Mouse (Mus musculus): Measurements from ENCODE around the gene Pamr1.

The Pamr1 gene

DNA sequence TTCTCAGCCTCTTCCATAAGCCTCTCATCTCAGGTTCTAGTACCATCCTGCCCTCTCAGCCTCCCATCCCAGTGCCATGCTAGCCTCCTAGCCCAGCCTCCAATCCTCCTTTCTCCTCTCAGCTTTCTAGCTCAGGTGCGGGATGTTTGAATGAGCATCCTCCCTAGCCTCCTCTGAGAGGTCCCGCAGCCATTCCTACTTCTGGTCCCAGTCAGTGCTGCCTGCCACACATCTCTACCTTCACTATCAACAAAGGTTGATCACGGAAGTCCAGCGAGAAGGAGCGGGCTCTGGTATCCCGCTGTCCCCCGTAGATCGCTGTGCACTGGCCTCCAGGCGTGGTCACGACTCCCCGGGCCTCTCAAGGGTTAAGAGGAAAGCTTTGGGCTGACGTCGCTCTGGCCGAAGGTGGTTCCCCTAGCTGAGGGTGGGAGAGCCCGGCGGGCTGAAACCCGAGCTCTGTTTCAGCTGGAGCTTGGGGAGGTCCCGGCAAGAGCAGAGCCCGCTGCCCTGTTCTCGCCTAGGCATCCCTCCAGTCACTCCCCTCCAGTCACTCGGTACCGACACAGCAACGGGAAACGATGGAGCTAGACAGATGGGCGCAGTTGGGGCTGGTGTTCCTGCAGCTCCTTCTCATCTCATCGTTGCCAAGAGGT lies at the start of gene Pamr1:
Gene Pamr1, plus strand, starts transcription at position 402 of the 656 bp plus-strand sequence.
- no peak for TF ChIP-seq GATA4 (IDR thresholded peaks at IDR 0.05; ENCODE audit: insufficient replicate concordance, low read length)

DNA sequence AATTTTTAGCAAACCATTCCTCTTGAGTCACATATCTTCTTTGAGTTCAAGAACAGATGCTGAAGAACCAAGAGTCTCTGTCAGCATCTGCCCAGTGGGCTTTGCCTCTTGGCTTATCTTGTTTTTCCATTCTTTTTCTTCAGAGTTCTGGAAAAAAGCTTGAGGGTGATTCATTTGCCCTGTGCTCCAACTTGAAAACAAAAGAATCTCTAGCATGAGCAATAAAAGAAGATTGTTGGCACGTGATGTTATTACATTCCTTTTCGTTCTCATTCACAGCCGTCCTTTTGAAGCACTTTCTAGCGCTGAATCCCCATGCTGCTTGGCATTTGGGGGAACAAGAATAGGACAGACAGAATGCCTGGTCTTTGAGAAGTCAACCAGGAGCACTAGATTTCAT lies 42.2 kb upstream of the Pamr1 start:
- no peak for TF ChIP-seq GATA4 (IDR thresholded peaks at IDR 0.05; ENCODE audit: insufficient replicate concordance, low read length)

DNA sequence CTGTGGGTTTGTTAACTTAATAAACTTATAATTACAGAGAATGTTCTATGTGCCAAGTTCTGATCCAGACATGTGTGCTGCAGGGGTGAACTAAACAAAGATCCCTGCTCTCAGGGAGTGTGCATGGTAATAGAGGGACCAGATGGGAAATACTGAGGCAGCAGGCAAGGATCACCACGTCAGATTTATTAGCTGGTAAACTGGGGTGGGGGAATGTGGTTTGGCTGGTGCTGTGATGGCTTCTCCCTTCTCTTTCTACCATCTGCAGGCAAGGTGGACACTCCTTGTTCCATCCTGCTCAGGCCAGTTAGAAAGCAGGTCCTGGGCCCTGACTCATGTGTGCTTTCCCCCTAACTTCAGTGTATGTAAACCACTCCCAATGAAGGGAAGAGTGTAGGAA lies 41.7 kb upstream of the Pamr1 start:
- TF ChIP-seq GATA4 (IDR thresholded peaks at IDR 0.05; ENCODE audit: insufficient replicate concordance, low read length), result no peak

DNA sequence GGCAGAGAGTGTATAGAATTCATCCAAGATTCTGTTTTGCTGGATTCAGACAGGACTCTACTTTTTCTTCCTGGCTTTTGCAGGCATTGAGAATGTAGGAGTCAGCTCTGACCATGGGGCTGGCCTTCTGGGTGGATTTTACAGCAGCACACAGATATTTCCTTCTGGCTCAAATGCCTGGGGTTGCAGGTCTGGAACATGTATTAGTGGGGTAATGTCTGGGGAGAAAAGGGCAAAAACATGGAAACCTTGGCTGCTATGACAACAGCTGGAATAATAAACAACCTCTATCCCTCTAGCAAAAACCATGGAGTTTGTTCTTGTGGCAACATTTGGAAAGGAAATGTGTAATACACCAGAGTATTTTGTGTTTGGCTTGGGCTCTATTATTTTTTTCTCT lies 29.9 kb upstream of the Pamr1 start:
- no peak for TF ChIP-seq GATA4 (IDR thresholded peaks at IDR 0.05; ENCODE audit: insufficient replicate concordance, low read length)

DNA sequence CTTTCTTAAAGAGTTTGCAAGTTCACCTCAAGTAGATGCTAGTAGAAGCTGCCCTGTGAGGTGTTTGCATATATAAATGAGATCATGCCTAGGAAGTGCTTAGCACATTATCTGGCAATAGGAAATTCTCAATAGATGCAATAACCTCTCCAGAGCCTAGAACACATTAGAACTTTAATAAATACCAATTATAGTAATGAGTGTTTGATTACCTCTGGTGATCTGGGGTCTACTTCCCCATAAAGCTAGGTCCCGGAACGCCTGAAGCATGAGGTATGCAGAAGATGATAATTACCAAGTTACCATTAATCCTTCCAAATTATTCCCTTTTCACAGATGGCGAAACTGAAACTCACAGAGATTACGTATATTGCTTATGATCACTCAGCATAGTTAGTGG lies 22.2 kb upstream of the Pamr1 start:
- no peak for TF ChIP-seq GATA4 (IDR thresholded peaks at IDR 0.05; ENCODE audit: insufficient replicate concordance, low read length)

DNA sequence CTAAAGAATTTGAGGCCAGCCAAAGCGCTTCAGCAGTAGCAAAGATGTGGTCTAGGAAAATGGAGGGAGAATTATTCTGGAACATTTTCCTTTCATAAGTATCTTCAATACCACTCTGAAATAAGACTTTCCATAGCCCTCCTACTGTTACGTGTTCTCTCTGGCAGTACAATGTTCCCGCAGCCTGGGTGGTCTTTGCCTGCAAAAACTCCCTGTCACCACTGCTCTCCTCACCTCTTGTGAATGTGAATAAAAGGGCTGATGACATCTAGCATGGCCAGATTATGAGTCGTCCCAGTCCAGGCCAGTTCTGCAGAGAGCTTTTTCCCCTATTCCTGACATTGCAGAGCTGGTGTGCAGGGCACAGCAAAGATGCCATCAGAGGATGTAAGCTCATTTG lies 16.4 kb upstream of the Pamr1 start:
- no peak for TF ChIP-seq GATA4 (IDR thresholded peaks at IDR 0.05; ENCODE audit: insufficient replicate concordance, low read length)

DNA sequence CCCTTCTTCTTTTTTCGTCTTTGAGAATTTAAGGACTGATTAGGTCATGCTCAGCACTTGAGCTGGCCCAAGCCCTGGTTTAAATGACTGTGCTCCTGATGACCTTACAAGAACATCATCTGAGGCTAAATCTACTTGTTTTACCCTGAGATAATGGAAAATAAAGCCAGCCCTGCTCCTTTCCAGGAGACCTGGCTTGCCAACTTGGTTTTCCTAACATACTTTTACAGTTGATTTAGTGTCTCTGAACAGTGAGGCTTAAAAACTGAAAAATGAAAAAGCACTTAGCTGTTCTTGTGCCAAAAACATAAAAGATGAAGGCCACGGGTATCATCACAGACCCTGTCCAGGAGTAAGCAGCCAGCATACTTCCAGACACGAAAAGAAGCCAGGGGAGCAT lies 13.0 kb upstream of the Pamr1 start:
- TF ChIP-seq GATA4 (IDR thresholded peaks at IDR 0.05; ENCODE audit: insufficient replicate concordance, low read length), result no peak

DNA sequence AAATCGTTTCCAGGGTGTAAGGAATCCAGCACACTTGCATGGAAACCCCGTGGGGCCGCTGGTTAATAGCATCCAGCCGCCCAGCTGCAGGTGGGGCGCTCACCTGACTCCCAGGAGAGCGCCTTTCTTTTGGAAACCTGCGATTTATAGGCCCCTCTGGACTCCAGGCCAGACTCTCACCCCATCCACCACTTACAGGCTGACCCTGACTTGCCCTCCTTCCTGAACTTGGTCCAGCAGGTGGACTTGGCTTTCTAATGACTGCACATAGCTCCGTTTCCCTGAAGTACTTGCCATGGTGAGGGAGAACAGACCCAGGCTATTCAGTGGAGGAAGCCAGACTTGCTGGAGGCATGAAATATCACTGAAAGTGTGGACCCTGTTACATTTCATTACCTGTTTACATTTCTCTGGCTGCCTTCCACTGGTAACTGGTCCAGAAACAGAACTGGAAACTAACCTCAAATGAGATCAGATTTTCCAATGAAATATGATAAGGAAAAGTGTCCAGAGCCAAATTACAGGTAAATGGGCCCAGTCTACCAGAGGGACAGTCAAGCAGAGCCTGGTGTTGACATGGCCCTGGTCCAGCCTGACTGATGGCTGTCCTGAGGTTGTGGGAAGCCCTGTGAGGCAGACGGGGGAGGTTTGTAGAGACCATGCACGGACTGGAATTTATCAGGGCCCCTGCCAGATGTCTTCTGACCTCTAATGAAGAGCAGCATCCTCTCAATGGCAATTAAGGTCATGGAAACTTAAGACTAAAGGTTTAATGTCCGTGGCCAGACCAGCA lies 9.2 kb upstream of the Pamr1 start:
- TF ChIP-seq GATA4 (IDR thresholded peaks at IDR 0.05; ENCODE audit: insufficient replicate concordance, low read length), result no peak

DNA sequence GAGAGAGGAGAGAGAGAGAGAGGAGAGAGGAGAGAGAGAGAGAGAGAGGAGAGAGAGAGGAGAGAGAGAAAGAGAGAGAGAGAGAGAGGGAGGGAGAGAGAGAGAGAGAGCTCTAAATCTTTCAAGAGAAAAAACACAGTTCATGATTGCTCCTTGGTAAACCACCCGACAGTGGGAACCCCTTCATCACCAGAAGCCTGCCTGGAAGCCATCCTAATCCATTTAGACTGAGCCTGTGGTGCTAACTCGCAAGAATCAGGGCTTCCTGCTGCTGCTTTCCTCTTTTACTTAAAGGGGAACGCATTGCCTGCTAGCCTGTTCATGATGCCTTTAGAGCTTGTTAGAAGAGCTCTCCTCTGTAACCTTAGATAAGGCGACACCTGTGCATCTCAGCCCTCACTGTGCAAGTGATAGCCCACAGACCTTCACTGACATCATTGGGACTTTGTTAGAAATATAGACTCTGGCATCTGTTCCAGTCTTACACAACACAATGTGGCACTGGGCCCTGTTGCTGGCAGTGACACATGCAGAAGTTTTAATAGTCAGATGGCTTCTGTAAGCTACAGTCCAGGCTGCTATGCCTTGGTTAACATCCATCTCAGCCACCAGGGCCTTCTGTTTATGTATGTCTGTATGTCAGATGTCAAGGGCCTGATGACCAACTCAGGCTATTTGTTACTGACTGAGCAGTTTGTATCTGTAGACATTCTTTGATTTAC lies 8.2 kb upstream of the Pamr1 start:
- no peak for TF ChIP-seq GATA4 (IDR thresholded peaks at IDR 0.05; ENCODE audit: insufficient replicate concordance, low read length)

DNA sequence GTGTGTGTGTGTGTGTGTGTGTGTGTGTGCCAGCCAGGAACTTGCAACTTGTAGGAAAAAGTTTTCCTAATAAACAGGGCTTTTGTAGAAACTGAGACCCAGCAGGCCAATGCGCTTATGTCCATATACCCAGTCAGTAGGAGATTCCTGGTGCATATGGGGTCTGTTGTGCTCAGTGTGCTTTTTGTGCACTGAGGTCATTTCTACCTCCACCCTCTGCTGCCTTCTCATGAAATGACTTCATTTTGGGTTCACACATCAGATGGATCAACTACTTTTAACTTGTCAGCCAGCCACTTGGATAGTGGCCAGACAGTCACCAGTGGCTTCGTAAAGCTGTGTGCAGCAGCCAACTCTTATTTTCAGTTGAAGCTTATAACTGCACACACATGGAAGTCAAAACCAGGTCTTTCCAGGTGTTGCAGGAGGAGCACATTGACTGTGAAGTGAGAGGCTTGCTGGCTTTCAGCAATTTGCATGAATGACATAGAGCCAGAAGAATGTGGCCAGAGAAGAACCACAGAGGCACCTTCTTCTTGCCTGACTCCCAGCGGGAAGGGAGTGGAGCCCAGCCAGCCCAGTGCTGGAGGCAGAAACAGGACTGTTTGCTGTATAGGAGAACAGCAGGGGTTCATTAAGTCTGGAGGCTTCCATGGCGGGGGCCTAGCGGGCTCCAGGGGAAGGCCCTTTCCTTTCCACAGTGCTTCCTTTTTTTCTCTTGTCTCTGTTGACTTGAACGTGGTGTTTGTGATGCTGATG lies 5.7 kb upstream of the Pamr1 start:
- no peak for TF ChIP-seq GATA4 (IDR thresholded peaks at IDR 0.05; ENCODE audit: insufficient replicate concordance, low read length)

DNA sequence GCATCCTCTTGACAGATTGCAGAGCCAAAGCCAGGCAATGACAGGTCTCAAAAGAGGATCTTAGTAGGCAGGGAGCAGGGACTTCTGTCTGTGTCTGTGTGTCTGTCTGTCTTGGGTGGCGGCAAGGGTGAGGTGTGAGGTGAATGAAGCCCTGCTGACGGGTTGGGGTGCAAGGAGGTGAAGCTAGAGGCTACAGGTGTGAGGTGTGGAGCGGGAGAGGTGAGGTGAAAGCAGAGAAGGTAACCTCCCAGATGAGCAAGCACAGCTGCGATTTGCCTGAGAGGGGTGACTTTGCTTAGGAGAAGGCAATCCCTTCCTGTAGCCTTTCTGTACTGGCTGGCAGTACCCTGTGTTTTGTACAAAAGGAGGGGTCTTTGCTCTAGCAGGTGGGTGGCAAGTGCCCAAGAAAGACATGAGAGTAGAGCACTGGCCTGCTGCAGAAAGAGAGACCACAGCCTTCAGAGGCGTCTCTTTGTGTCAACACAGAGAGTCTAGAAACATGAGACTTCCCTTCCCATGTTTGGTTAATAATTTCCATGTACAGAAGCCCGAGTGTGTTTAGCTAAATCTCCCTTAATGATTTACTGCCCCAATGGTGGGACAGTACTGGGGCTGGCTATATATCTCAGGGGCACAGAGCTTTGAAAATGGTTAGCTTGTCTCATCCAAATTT lies 1.2 kb downstream of the Pamr1 start:
- no peak for TF ChIP-seq GATA4 (IDR thresholded peaks at IDR 0.05; ENCODE audit: insufficient replicate concordance, low read length)

DNA sequence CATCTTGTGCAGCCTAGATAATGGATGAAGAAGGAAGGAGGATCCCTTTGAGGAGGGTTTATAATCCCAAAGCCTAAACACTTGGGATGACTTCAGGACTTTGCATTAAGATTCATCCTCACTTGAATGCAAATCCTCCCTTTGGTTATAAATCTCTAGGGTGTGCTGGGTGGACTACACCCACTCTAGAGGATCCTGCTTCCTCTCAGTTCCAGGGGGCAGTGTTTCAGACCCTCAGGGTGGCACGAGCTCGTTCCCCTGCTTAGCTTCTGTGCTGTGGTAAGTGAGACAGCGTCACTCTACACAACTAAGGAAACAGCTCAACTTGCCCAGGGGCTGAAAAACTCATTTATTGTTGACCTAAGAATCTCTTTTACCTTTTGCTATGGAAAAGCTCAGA lies 1.8 kb downstream of the Pamr1 start:
- TF ChIP-seq GATA4 (IDR thresholded peaks at IDR 0.05; ENCODE audit: insufficient replicate concordance, low read length), result no peak

DNA sequence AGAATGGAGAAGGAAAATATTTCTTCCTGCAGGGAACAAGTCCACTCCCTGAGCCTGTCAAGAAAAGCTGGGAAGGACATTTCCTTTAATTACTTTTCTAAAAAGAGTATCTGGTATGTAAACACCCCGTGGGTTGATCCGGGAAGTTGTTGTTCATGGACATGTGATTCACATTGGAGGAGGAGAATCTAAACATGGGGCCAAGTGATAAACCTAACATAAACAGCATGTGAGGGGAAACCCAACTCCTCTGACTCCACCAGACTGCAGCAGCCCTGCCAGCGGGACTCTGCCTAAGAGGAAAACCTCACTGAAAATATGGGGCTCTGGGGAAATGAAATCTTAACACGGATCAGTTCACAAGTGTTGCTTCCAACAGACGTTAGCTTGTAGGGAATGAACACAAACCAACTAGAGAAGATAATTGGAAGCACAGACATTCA lies 2.3 kb downstream of the Pamr1 start:
- no peak; the same call in 1 of the 2 replicates for TF ChIP-seq GATA4 (IDR thresholded peaks at IDR 0.05; ENCODE audit: insufficient replicate concordance, low read length)

DNA sequence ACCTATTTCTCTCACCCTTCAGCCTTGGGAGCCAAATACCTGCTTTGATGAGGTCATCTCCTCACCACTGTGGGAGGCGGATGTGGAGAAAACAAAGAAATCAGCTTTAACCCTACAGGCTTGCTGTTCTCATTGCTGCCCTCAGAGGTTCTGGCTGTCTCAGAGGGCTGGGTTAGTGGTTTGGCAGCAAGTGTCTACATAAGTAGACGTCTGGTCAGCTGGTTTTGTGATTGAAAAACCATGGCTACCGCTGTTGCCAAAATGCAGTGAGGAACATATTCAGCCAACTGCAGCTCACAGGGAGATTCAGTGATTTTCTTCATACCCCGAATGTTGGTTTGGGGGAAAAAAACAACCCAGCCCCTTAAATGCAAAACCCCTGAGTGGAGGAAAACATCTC lies 7.3 kb downstream of the Pamr1 start:
- TF ChIP-seq GATA4 (IDR thresholded peaks at IDR 0.05; ENCODE audit: insufficient replicate concordance, low read length), result no peak

DNA sequence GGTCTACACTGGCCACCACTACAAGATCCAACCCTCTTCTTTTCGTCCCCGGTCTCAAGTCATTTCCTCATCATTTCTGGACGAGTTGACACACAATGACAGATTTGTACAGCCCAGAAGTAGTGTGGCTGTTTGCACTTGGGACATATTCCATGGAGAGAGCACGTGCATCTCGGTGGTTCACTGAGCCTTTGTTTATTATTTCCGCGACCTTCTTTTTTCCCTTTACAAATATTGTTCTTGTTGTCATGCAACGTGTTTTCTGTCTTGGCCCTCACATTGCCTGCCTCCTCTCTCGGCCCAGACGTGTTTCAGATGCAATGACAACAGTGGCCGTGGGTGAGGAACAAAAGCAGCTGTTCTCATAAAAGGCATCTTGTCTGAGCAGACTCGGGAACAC lies 9.2 kb downstream of the Pamr1 start:
- no peak for TF ChIP-seq GATA4 (IDR thresholded peaks at IDR 0.05; ENCODE audit: insufficient replicate concordance, low read length)
